Mouse (Mus musculus) heart, embryonic 11.5 days (tissue): ENCODE measurements at regions not wholly inside any gene's neighbourhood (a gene's known extent, or its start where the extent isn't known, plus 50 kb on each side); places are given as distances from the start of the nearest gene placed in this dataset.

Experiments
- ATAC-seq: fragments of 200-750 bp; cut with Nextera tagmentation; replicated peaks from 2 replicates; pipeline ENCODE4 v1.8.0; 2017; ENCODE audit warnings: moderate library complexity; ENCODE audit not compliant: insufficient number of reproducible peaks, low FRiP score, low TSS enrichment
- H3K27ac ChIP-seq: fragments of 300-500 bp; sonication (generic); 2 replicates; pipeline ENCODE4 v1.5.1; 2014; ENCODE audit warnings: mild to moderate bottlenecking, low read depth, low read length
- H3K27me3 ChIP-seq: fragments of 300-500 bp; sonication (generic); 2 replicates; pipeline ENCODE4 v1.6.1; 2014; ENCODE audit warnings: mild to moderate bottlenecking, low read length, mixed read lengths; ENCODE audit not compliant: control insufficient read depth, insufficient read depth
- H3K36me3 ChIP-seq: fragments of 300-500 bp; sonication (generic); 2 replicates; pipeline ENCODE4 v1.6.1; 2014; ENCODE audit warnings: mild to moderate bottlenecking, low read length, moderate library complexity, mixed read lengths; ENCODE audit not compliant: control insufficient read depth, insufficient read depth
- H3K4me1 ChIP-seq: fragments of 300-500 bp; sonication (generic); 2 replicates; pipeline ENCODE4 v1.6.1; 2014; ENCODE audit warnings: low read length; ENCODE audit not compliant: control insufficient read depth, insufficient read depth
- H3K4me2 ChIP-seq: fragments of 300-500 bp; sonication (generic); 2 replicates; pipeline ENCODE4 v1.6.1; 2014; ENCODE audit warnings: mild to moderate bottlenecking, moderate library complexity
- H3K4me3 ChIP-seq: fragments of 300-500 bp; sonication (generic); 2 replicates; pipeline ENCODE4 v1.5.1; 2014; ENCODE audit warnings: low read depth, low read length
- H3K9ac ChIP-seq: fragments of 300-500 bp; sonication (generic); 2 replicates; pipeline ENCODE4 v1.6.1; 2014; ENCODE audit warnings: mild to moderate bottlenecking, low read depth, low read length, moderate library complexity
- H3K9me3 ChIP-seq: fragments of 300-500 bp; sonication (generic); replicated peaks from 2 replicates; pipeline ENCODE4 v1.6.1; 2016; ENCODE audit warnings: low read length; ENCODE audit not compliant: control insufficient read depth
- WGBS: fragments of 180-500 bp; shearing (Covaris S2); extraction: QIAGEN DNeasy Blood & Tissue Kit; methylation state at CpG from one replicate; pipeline ENCODE4 v1.1.7; 2014; ENCODE audit not compliant: insufficient replicate concordance; 5-methylcytosine and 5-hydroxymethylcytosine counted together

GRCm38 (mm10) chr15:97605791-97606190 lies 99.8 kb downstream of the Rpap3 start:
- H3K4me1 ChIP-seq, result no peaks in the 10 kb centered on the region
- no peak overlapping the region for H3K27ac ChIP-seq
- H3K4me2 ChIP-seq, result no peak overlapping the region
- H3K36me3 ChIP-seq, result no peaks in the 10 kb centered on the region
- WGBS, result 82% methylated on average over 7 of the region's 7 CpGs
- no peaks in the 10 kb centered on the region for H3K9me3 ChIP-seq
- H3K9ac ChIP-seq, result no peak overlapping the region
- no peak overlapping the region for H3K4me3 ChIP-seq
- no peak for ATAC-seq
- H3K27me3 ChIP-seq, result no peaks in the 10 kb centered on the region

DNA sequence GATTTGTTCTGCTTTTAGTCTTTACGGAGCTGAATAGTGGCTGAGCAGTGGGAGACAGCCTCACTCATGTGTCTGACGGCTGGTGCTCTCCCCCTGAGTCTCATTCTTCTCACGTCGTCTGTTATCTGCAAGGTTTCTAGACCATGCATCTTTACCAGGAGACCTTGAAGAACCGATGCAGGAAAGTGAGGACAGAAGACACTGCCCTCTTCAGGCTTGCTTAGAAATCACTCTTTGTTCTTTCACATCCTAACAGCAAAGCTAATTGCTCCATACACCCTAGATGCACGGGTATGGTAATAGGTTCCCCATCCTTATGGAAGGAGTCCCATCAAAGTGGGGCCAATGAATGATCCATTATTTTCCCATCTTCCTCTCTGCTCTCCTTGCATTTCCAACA lies 102.1 kb downstream of the Rpap3 start:
- Histone ChIP-seq H3K4me2 (no peak overlapping the region), H3K9me3 (no peaks in the 10 kb centered on the region), H3K4me1 (no peaks in the 10 kb centered on the region), H3K9ac (no peak overlapping the region), H3K27ac (no peak overlapping the region), H3K4me3 (no peak overlapping the region), H3K27me3 (no peaks in the 10 kb centered on the region), H3K36me3 (no peaks in the 10 kb centered on the region)
- 34% methylated on average over 6 of the region's 6 CpGs for WGBS
- no peak for ATAC-seq

DNA sequence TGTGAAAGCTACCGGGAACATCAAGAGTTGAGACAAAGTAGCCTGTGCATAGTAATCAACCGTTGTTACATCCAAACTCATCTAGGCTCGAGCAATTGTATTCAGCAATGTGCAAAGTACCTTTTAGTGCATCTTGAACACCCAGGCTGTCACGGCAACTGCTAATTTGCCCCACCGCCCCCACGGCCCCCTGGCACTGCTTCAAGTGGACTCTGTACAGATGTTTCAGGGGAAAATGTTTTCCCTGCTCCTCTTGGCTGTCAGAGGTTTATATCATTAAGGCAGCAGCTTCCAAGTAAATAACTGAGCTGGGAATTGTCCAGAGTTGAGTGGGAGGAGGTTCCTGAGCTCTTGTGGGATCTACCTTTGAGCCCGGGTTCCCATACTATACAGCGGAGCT lies 107.4 kb downstream of the Rpap3 start:
- Histone ChIP-seq H3K9ac (no peak overlapping the region), H3K4me2 (no peak overlapping the region), H3K9me3 (no peaks in the 10 kb centered on the region), H3K27ac (no peak overlapping the region), H3K27me3 (no peaks in the 10 kb centered on the region), H3K4me3 (no peak overlapping the region), H3K4me1 (no peaks in the 10 kb centered on the region), H3K36me3 (no peaks in the 10 kb centered on the region)
- WGBS, result 77% methylated on average over 8 of the region's 8 CpGs
- ATAC-seq, result no peak

DNA sequence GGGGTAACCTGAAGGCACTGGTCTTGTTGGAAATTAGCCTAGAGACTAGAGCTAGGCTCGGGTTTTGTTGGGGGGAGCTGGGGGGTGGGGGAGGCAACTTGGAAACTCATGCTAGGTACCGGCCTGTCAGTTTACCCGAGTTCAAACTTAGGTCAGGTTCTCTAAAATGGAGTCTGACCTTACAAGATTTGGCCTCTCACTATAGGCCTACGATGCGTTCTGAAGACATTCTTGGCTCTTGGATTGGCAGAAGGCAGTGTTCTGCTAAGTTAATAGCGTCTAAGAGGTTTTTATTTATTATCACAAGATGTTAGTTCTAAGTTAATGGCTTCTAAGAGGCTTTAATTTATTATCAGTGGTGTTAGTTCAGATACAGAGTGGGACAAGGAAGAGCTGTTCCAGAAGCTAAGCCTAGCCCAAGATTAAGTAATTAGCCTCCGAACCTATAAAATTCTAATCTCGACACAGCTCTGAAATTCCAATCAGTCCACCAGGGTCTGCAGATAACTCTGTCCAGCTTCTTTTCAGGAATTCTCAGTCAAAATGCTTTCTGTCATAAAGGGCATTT lies 109.0 kb downstream of the Rpap3 start:
- H3K27ac ChIP-seq, result no peak overlapping the region
- no peak for ATAC-seq
- 52% methylated on average over 8 of the region's 8 CpGs for WGBS
- no peak overlapping the region for H3K4me2 ChIP-seq
- H3K9me3 ChIP-seq, result no peaks in the 10 kb centered on the region
- H3K27me3 ChIP-seq, result no peaks in the 10 kb centered on the region
- no peaks in the 10 kb centered on the region for H3K4me1 ChIP-seq
- H3K9ac ChIP-seq, result no peak overlapping the region
- H3K36me3 ChIP-seq, result no peaks in the 10 kb centered on the region
- H3K4me3 ChIP-seq, result no peak overlapping the region

DNA sequence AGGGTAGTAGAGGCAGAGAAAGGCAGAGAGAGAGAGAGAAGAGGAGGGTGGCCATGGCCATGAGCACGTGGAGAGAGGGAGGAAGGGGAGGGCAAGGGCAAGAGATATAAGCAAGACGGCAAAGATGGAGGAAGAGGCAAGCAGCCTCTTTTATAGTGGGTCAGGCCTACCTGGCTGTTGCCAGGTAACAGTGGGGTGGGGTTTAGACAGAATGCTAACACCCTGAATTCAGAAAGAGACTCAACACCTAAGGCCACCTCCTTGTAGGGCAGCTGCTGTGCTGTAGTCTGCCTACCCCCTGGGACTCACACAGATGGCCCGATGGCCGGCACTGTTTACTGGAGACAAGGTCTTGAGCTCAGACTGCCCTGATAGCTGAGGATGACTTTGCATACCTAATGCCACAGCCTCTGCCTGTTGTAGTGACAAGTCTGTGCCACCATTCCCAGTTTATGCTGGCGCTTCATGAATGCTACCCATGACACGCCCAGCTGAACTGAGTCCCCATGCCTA lies 110.3 kb downstream of the Rpap3 start:
- no peaks in the 10 kb centered on the region for H3K9me3 ChIP-seq
- no peak overlapping the region for H3K9ac ChIP-seq
- no peak overlapping the region for H3K27ac ChIP-seq
- no peaks in the 10 kb centered on the region for H3K4me1 ChIP-seq
- no peaks in the 10 kb centered on the region for H3K27me3 ChIP-seq
- no peaks in the 10 kb centered on the region for H3K36me3 ChIP-seq
- H3K4me3 ChIP-seq, result no peak overlapping the region
- no peak overlapping the region for H3K4me2 ChIP-seq
- WGBS, result 66% methylated on average over 6 of the region's 6 CpGs
- no peak for ATAC-seq

DNA sequence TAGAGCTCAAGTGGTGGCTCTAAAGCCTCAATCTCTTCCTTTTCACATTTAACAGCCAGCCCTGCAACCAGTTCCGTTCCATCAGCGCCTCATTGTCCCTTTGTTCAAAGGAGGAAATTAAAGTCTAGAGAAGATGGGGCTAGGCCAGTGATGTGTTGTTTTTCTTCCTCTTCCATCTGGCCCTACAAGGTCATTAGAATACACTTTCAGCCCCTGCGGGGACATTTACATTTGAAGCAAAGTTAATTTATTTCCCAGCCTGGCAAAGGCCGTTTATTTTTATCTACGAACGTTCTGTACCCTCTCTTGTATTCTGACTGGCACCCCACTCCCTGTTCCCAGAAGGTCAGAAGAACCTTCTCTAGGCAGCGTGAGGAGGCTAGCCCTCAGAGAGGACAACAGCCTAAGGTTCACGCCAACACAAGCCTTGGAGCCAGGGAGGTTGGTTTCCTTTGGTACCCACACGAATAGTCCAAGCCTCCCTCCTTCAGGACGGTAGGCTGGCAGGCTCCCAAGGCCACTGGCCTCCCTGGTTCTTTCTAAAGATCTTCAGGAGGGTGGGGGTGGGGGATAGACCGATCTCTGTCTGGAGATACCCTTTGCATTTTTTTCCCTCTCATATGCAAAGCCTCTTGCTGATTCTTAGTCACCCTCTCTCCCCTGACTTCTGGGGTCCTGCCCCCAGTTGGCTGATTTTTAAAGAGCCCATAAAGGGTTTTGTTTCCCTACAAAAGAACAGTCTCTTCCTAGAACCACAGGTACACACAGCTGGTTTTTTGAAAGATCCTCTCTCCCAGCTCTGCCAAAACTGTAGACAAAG lies 111.6 kb downstream of the Rpap3 start:
- no peaks in the 10 kb centered on the region for H3K4me1 ChIP-seq
- WGBS, result 40% methylated on average over 11 of the region's 11 CpGs
- no peak overlapping the region for H3K27ac ChIP-seq
- no peaks in the 10 kb centered on the region for H3K27me3 ChIP-seq
- ATAC-seq, result no peak
- H3K4me2 ChIP-seq, result no peak overlapping the region
- no peaks in the 10 kb centered on the region for H3K9me3 ChIP-seq
- no peaks in the 10 kb centered on the region for H3K36me3 ChIP-seq
- no peak overlapping the region for H3K4me3 ChIP-seq
- no peak overlapping the region for H3K9ac ChIP-seq

- Histone ChIP-seq H3K4me3 (no peak overlapping the region), H3K36me3 (no peaks in the 10 kb centered on the region), H3K4me1 (no peaks in the 10 kb centered on the region), H3K27me3 (no peaks in the 10 kb centered on the region), H3K9ac (no peak overlapping the region), H3K27ac (no peak overlapping the region), H3K9me3 (no peaks in the 10 kb centered on the region), H3K4me2 (no peak overlapping the region)
- 82% methylated on average over 11 of the region's 11 CpGs for whole genome bisulfite sequencing
- no peak for ATAC-seq
These were observed 112.8 kb downstream of the Rpap3 start for GRCm38 (mm10) chr15:97592786-97593185.

GRCm38 (mm10) chr15:97591406-97591805 lies 114.2 kb downstream of the Rpap3 start:
- H3K9ac ChIP-seq, result no peak overlapping the region
- H3K27ac ChIP-seq, result peak overlapping the region; percentile 18; the same call in 1 of the 2 replicates
- H3K4me1 ChIP-seq, result no peaks in the 10 kb centered on the region
- WGBS, result 40% methylated on average over 4 of the region's 4 CpGs
- no peak overlapping the region for H3K4me2 ChIP-seq
- ATAC-seq, result no peak
- no peaks in the 10 kb centered on the region for H3K27me3 ChIP-seq
- no peak overlapping the region for H3K4me3 ChIP-seq
- no peaks in the 10 kb centered on the region for H3K9me3 ChIP-seq
- H3K36me3 ChIP-seq, result no peaks in the 10 kb centered on the region
